Mouse (Mus musculus) small intestine, adult 2 months (tissue): ENCODE measurements around the gene Oit1.

ENCODE experiments used
- CTCF ChIP-seq: fragments of 200-500 bp; IDR thresholded peaks from 2 replicates; pipeline ENCODE4 v1.5.1; 2012; ENCODE audit warnings: low read depth, mild to moderate bottlenecking, control low read depth, inconsistent platforms, low read length, moderate library complexity, mixed read lengths; ENCODE audit not compliant: insufficient replicate concordance, insufficient read length; ENCODE audit errors: extremely low read depth
- POLR2A ChIP-seq: fragments of 200-500 bp; IDR thresholded peaks from 2 replicates; pipeline ENCODE4 v1.6.1; 2012; ENCODE audit warnings: low read depth, mild to moderate bottlenecking, control low read depth, inconsistent platforms, low read length, moderate library complexity

GRCm38 (mm10) chr14:8306884-8307283 is 71.7 kb downstream of the Oit1 start:
- no peak for TF ChIP-seq CTCF
- TF ChIP-seq POLR2A = no peak
